Mouse (Mus musculus): ENCODE measurements around the gene Tmem231. TPM values are rescaled to one million over a fixed set of nuclear protein-coding genes. Genes with fewer than 3 reads are reported as not detected.

Tmem231 gene
- total and polyA plus RNA-seq, 2 experiments from 2014 or later = 1.2 to 1.6 TPM

DNA sequence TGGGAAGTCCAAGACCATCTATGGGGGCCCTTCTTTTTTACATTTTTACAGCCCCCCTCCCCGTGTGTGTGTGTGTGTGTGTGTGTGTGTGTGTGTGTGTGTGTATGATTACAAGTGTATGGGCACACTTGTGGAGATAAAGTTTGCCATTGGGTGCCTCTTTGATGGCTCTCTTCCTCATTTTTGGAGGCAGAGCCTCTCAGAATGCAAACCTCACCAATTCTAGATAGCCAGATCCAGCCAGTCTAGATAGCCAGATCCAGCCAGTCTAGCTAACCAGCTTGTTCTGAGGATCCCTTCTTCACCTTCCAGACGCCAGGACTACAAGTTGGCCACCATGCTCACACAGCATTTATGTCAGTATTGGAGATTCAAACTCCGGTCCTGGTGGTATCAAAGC, 62.4 kb downstream of the Tmem231 start:
- Histone ChIP-seq H3K27ac (ENCODE audit: low read depth) (no peak overlapping the region), H3K4me1 (ENCODE audit: control insufficient read depth, insufficient read depth) (no peaks in the 10 kb centered on the region), H3K9me3 (replicated peaks; ENCODE audit: control insufficient read depth, low read length) (no peaks in the 10 kb centered on the region), H3K36me3 (replicated peaks; ENCODE audit: control insufficient read depth, insufficient read depth, low read length) (0 out of 2 replicates have a peak, but pooled peaks cover 5% of the 10 kb centered on the region), H3K4me3 (ENCODE audit: low read depth, low read length) (no peak overlapping the region), H3K4me2 (ENCODE audit: low read depth, low read length) (no peak overlapping the region), H3K27me3 (ENCODE audit: control insufficient read depth, insufficient read depth, low read length) (no peaks in the 10 kb centered on the region), H3K9ac (replicated peaks; ENCODE audit: low read depth, low read length) (no peak overlapping the region)
- ATAC-seq (ENCODE audit: insufficient read depth, low read depth) (no peak), DNase-seq (ENCODE audit: low spot score) (no peak)
- TF ChIP-seq CTCF (IDR thresholded peaks at IDR 0.05; ENCODE audit: low read depth) = no peak
- TF ChIP-seq EP300 (IDR thresholded peaks at IDR 0.05; ENCODE audit: low read depth) = no peak
- 81% methylated on average over 3 of the region's 3 CpGs for WGBS

DNA sequence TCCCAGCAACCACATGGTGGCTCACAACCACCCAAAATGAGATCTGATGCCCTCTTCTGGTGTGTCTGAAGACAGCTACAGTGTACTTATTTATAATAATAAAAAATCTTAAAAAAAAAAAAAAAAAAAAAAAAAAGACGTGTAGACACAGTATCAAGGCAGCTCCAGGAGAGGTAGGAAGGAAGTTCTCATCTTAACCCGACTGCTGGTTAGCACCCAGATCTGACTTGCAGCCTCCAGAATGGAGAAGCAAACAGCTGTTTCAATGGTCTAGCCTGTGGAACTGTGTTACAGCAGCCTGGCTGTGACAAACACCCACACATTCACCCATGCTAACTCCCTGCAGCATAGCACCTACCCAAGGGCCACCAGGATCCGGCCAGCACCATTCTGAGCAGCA, 63.3 kb downstream of the Tmem231 start:
- Histone ChIP-seq H3K9ac (replicated peaks; ENCODE audit: low read depth, low read length) (no peak overlapping the region), H3K4me2 (ENCODE audit: low read depth, low read length) (no peak overlapping the region), H3K4me3 (ENCODE audit: low read depth, low read length) (no peak overlapping the region), H3K27me3 (ENCODE audit: control insufficient read depth, insufficient read depth, low read length) (no peaks in the 10 kb centered on the region), H3K4me1 (ENCODE audit: control insufficient read depth, insufficient read depth) (no peaks in the 10 kb centered on the region), H3K27ac (ENCODE audit: low read depth) (no peak overlapping the region), H3K36me3 (replicated peaks; ENCODE audit: control insufficient read depth, insufficient read depth, low read length) (peaks cover 10% of the 10 kb centered on the region; the same call in 1 of the 2 replicates), H3K9me3 (replicated peaks; ENCODE audit: control insufficient read depth, low read length) (no peaks in the 10 kb centered on the region)
- no peak for ATAC-seq (ENCODE audit: insufficient read depth, low read depth)
- DNase-seq (ENCODE audit: low spot score) = no peak
- WGBS = 80% methylated on average over 3 of the region's 3 CpGs
- TF ChIP-seq EP300 (IDR thresholded peaks at IDR 0.05; ENCODE audit: low read depth) (no peak), CTCF (IDR thresholded peaks at IDR 0.05; ENCODE audit: low read depth) (no peak)

DNA sequence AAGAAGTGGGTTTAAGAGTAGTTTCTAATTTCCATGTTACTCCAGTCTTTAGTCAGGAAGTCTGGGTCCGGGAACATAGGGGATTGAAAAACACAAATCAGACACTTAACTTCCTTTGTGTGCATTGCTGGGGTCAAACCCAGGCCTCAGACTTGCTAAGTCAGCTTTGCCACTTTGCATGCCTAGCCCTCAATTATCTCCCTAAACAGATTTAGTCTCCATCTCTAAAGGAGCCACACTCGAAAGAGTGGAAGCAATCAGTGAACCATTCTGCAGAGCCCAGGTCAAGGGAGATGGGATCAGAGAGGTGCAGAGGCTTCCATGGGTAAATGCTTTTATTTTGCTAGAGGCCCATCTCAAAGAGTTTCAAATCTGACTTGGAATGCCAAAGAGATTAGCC, 65.0 kb downstream of the Tmem231 start:
- DNase-seq (ENCODE audit: low spot score) (no peak), ATAC-seq (ENCODE audit: insufficient read depth, low read depth) (no peak)
- 56% methylated on average over 2 of the region's 2 CpGs for WGBS
- Histone ChIP-seq H3K27ac (ENCODE audit: low read depth) (no peak overlapping the region), H3K27me3 (ENCODE audit: control insufficient read depth, insufficient read depth, low read length) (no peaks in the 10 kb centered on the region), H3K4me1 (ENCODE audit: control insufficient read depth, insufficient read depth) (no peaks in the 10 kb centered on the region), H3K9ac (replicated peaks; ENCODE audit: low read depth, low read length) (no peak overlapping the region), H3K36me3 (replicated peaks; ENCODE audit: control insufficient read depth, insufficient read depth, low read length) (peaks cover 10% of the 10 kb centered on the region; the same call in 1 of the 2 replicates), H3K9me3 (replicated peaks; ENCODE audit: control insufficient read depth, low read length) (no peaks in the 10 kb centered on the region), H3K4me2 (ENCODE audit: low read depth, low read length) (no peak overlapping the region), H3K4me3 (ENCODE audit: low read depth, low read length) (no peak overlapping the region)
- no peak for TF ChIP-seq EP300 (IDR thresholded peaks at IDR 0.05; ENCODE audit: low read depth)
- TF ChIP-seq CTCF (IDR thresholded peaks at IDR 0.05; ENCODE audit: low read depth) = no peak

DNA sequence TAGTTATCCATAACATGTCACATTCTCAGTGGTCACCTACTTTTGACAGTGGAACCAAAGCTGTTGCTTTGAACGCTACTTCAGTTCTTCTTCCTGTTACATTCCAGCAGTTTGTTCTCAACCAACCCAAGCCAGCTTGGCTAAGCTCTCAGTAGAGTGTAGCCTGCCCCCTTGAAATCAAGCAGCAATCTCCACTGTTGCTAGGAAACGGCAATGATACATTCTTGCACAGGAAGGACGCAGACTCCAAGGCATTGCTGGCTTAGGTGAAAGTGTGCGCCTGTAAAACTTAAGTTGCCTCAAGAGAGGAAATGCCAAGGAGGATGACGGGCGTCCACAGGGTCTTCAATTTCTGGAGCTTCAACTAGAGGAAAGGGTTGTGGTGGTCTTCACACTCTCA, 67.8 kb downstream of the Tmem231 start:
- DNase-seq (ENCODE audit: low spot score) (no peak), ATAC-seq (ENCODE audit: insufficient read depth, low read depth) (no peak)
- Histone ChIP-seq H3K36me3 (replicated peaks; ENCODE audit: control insufficient read depth, insufficient read depth, low read length) (peaks cover 10% of the 10 kb centered on the region; the same call in 1 of the 2 replicates), H3K9ac (replicated peaks; ENCODE audit: low read depth, low read length) (no peak overlapping the region), H3K4me1 (ENCODE audit: control insufficient read depth, insufficient read depth) (no peaks in the 10 kb centered on the region), H3K4me2 (ENCODE audit: low read depth, low read length) (no peak overlapping the region), H3K27me3 (ENCODE audit: control insufficient read depth, insufficient read depth, low read length) (no peaks in the 10 kb centered on the region), H3K27ac (ENCODE audit: low read depth) (no peak overlapping the region), H3K4me3 (ENCODE audit: low read depth, low read length) (no peak overlapping the region), H3K9me3 (replicated peaks; ENCODE audit: control insufficient read depth, low read length) (no peaks in the 10 kb centered on the region)
- TF ChIP-seq CTCF (IDR thresholded peaks at IDR 0.05; ENCODE audit: low read depth) (no peak), EP300 (IDR thresholded peaks at IDR 0.05; ENCODE audit: low read depth) (no peak)
- 66% methylated on average over 6 of the region's 6 CpGs for WGBS

DNA sequence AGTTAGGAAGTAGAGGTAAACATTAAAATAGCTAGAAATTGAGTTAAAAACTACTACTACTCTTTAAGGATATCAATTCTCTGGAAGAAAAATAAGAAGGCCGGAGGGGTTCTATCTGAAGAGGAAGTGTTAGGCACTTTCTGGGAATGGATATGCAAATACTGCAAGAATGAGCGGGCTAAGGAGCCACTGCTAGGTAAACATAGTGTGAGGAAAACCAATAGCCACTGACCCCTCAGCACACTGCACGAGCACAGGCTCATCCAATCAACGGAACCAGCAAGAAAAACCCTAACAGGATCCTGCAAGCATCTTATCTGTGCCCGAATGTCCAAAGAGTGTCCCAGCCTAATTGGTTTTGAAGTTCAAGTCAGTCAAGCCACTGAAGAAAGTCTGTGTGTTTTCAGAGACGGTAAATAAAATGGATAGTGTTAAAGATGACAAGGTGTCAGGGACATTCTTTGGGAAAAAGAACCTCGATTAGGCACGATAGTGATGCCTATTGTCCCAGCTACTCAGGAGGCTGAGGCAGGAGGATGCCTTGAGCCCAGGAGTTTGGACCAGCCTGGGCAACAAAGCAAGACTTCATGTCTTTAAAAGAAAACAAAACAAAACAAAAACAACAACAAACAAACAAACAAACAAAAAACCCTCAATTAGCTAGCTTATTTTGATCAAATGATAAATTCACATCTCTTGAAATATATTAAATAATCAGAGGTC, 68.4 kb downstream of the Tmem231 start:
- Histone ChIP-seq H3K27ac (ENCODE audit: low read depth) (no peak overlapping the region), H3K4me2 (ENCODE audit: low read depth, low read length) (no peak overlapping the region), H3K27me3 (ENCODE audit: control insufficient read depth, insufficient read depth, low read length) (no peaks in the 10 kb centered on the region), H3K9ac (replicated peaks; ENCODE audit: low read depth, low read length) (no peak overlapping the region), H3K36me3 (replicated peaks; ENCODE audit: control insufficient read depth, insufficient read depth, low read length) (peaks cover 10% of the 10 kb centered on the region; the same call in 1 of the 2 replicates), H3K4me1 (ENCODE audit: control insufficient read depth, insufficient read depth) (no peaks in the 10 kb centered on the region), H3K4me3 (ENCODE audit: low read depth, low read length) (no peak overlapping the region), H3K9me3 (replicated peaks; ENCODE audit: control insufficient read depth, low read length) (no peaks in the 10 kb centered on the region)
- no peak for TF ChIP-seq EP300 (IDR thresholded peaks at IDR 0.05; ENCODE audit: low read depth)
- TF ChIP-seq CTCF (IDR thresholded peaks at IDR 0.05; ENCODE audit: low read depth) = no peak
- ATAC-seq (ENCODE audit: insufficient read depth, low read depth) = no peak
- no peak for DNase-seq (ENCODE audit: low spot score)
- 88% methylated on average over 8 of the region's 8 CpGs for WGBS

DNA sequence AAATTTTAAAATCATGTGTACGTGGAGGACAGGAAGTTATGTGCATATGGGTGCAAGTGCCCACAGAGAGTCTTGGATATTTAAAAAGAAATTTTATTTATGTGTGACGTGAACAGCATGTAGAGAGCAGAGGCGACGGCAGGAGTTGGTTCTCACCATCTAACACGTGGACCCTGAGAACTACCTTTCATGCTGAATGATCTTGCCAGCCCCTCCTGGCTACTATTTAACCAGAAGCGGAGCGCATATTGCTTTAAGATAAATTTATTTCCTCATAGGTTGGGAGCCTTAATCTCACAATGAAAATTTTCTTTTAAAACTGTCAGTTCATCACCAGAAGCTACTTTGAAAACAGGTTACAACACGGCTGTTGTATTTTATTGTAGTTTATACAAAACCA, 69.0 kb downstream of the Tmem231 start:
- no peak overlapping the region for H3K4me3 ChIP-seq (ENCODE audit: low read depth, low read length)
- WGBS = 88% methylated on average over 8 of the region's 8 CpGs
- TF ChIP-seq CTCF (IDR thresholded peaks at IDR 0.05; ENCODE audit: low read depth) (no peak), EP300 (IDR thresholded peaks at IDR 0.05; ENCODE audit: low read depth) (no peak)
- DNase-seq (ENCODE audit: low spot score) = no peak
- H3K36me3 ChIP-seq (replicated peaks; ENCODE audit: control insufficient read depth, insufficient read depth, low read length) = peaks cover 10% of the 10 kb centered on the region; the same call in 1 of the 2 replicates
- H3K4me1 ChIP-seq (ENCODE audit: control insufficient read depth, insufficient read depth) = no peaks in the 10 kb centered on the region
- H3K27ac ChIP-seq (ENCODE audit: low read depth) = no peak overlapping the region
- ATAC-seq (ENCODE audit: insufficient read depth, low read depth) = no peak
- no peaks in the 10 kb centered on the region for H3K9me3 ChIP-seq (replicated peaks; ENCODE audit: control insufficient read depth, low read length)
- no peaks in the 10 kb centered on the region for H3K27me3 ChIP-seq (ENCODE audit: control insufficient read depth, insufficient read depth, low read length)
- no peak overlapping the region for H3K4me2 ChIP-seq (ENCODE audit: low read depth, low read length)
- no peak overlapping the region for H3K9ac ChIP-seq (replicated peaks; ENCODE audit: low read depth, low read length)

Data from heart, postnatal 0 days (tissue).